Comparison of ENCODE assay signal across 9 mouse cellular contexts in genomic region chr16:31947901-31948316, GRCm38 (mm10). TPM values are rescaled to one million over a fixed set of nuclear protein-coding genes. Genes with fewer than 3 reads are reported as not detected.
DNase-seq lines count a peak whose midpoint lies in the region; ATAC-seq and TF ChIP-seq lines count a peak whose summit lies in the region.
"Had no signal": no experiment of that assay in that cellular context is flagged by ENCODE, and none has a peak within 500 bp of the region (broad histone marks: within the 10 kb centered on the region; RNA-seq: fewer than 3 reads in every experiment).

No protein-coding gene starts in this region.

- peak overlapping the region; percentile 66 for H3K4me2 ChIP-seq in heart, embryonic 15.5 days
- H3K4me2 ChIP-seq in embryonic facial prominence, embryonic 15.5 days (replicated peaks): peak overlapping the region; percentile 69
- peak overlapping the region; percentile 89 for H3K4me2 ChIP-seq in limb, embryonic 11.5 days (ENCODE audit: low read depth, severe bottlenecking)

- intact Hi-C loops in heart, postnatal 10 days (cut with DNase I): loop anchor here (2.0 to 5.0 kb wide), 2 partner anchors 55 to 299 kb away; partner anchors contain the start of genes Fbxo45, Senp5 and Wdr53

- no peaks in the 10 kb centered on the region for H3K9me3 ChIP-seq in heart, embryonic 15.5 days (replicated peaks)
- H3K9me3 ChIP-seq in ES-Bruce4 (replicated peaks; ENCODE audit: control insufficient read depth, insufficient read depth, low read length, poor library complexity, severe bottlenecking): no peaks in the 10 kb centered on the region
- H3K9me3 ChIP-seq in embryonic facial prominence, embryonic 15.5 days (replicated peaks): no peaks in the 10 kb centered on the region
- no peaks in the 10 kb centered on the region for H3K9me3 ChIP-seq in limb, embryonic 11.5 days (ENCODE audit: control insufficient read depth, low read length)

- TF ChIP-seq POLR2A in ES-Bruce4 (IDR thresholded peaks at IDR 0.05; ENCODE audit: insufficient read depth, low read length): no peak
- no peak for TF ChIP-seq POLR2A in small intestine, adult 2 months (IDR thresholded peaks at IDR 0.05; ENCODE audit: low read depth, low read length)

- peak overlapping the region; percentile 79 for H3K4me3 ChIP-seq in heart, embryonic 15.5 days
- peak overlapping the region; percentile 77 for H3K4me3 ChIP-seq in ES-Bruce4 (ENCODE audit: low read depth, low read length)
- H3K4me3 ChIP-seq in embryonic facial prominence, embryonic 15.5 days (replicated peaks): peak overlapping the region; percentile 97
- H3K4me3 ChIP-seq in limb, embryonic 11.5 days (ENCODE audit: low read depth, low read length): peak overlapping the region; percentile 96
- peak overlapping the region; percentile 78 for H3K4me3 ChIP-seq in small intestine, adult 2 months (ENCODE audit: low read depth, low read length)

- H3K27ac ChIP-seq in heart, embryonic 15.5 days: peak overlapping the region; percentile 96
- H3K27ac ChIP-seq in ES-Bruce4 (ENCODE audit: insufficient read depth, low read length): no peak overlapping the region
- H3K27ac ChIP-seq in embryonic facial prominence, embryonic 15.5 days (replicated peaks): peak overlapping the region; percentile 90
- H3K27ac ChIP-seq in limb, embryonic 11.5 days (replicated peaks; ENCODE audit: low read depth, low read length): peak overlapping the region; percentile 80
- H3K27ac ChIP-seq in small intestine, adult 2 months (ENCODE audit: insufficient read depth, low read depth, low read length): peak overlapping the region; percentile 78

- H3K36me3 ChIP-seq in heart, embryonic 15.5 days: no peaks in the 10 kb centered on the region
- peaks cover 6% of the 10 kb centered on the region for H3K36me3 ChIP-seq in ES-Bruce4 (ENCODE audit: control insufficient read depth, insufficient read depth, low read length, poor library complexity, severe bottlenecking)
- peaks cover 23% of the 10 kb centered on the region for H3K36me3 ChIP-seq in embryonic facial prominence, embryonic 15.5 days
- peaks cover 5% of the 10 kb centered on the region; the same call in 1 of the 2 replicates for H3K36me3 ChIP-seq in limb, embryonic 11.5 days (ENCODE audit: control insufficient read depth, insufficient read depth, low read length)
- peaks cover 1% of the 10 kb centered on the region; the same call in 1 of the 2 replicates for H3K36me3 ChIP-seq in small intestine, adult 2 months (ENCODE audit: control insufficient read depth, insufficient read depth, low read length)

- no peak for TF ChIP-seq EP300 in ES-Bruce4 (IDR thresholded peaks at IDR 0.05; ENCODE audit: insufficient read depth, low read depth, low read length)

- H3K4me1 ChIP-seq in heart, embryonic 15.5 days (replicated peaks): peaks cover 38% of the 10 kb centered on the region
- no peaks in the 10 kb centered on the region for H3K4me1 ChIP-seq in ES-Bruce4 (ENCODE audit: control insufficient read depth, insufficient read depth, low read length)
- H3K4me1 ChIP-seq in embryonic facial prominence, embryonic 15.5 days: peaks cover 37% of the 10 kb centered on the region
- H3K4me1 ChIP-seq in limb, embryonic 11.5 days (ENCODE audit: control insufficient read depth, insufficient read depth, low read length): peaks cover 3% of the 10 kb centered on the region; the same call in 1 of the 2 replicates
- H3K4me1 ChIP-seq in small intestine, adult 2 months (ENCODE audit: control insufficient read depth, insufficient read depth, insufficient read length, low read length): peaks cover 6% of the 10 kb centered on the region

- WGBS in heart, embryonic 15.5 days: under 1% methylated on average over 38 of the region's 38 CpGs
- 0% methylated on average over 38 of the region's 38 CpGs for WGBS in embryonic facial prominence, embryonic 15.5 days
- under 1% methylated on average over 38 of the region's 38 CpGs for WGBS in limb, embryonic 11.5 days
- under 1% methylated on average over 38 of the region's 38 CpGs for WGBS in small intestine, adult 2 months

- H3K9ac ChIP-seq in heart, embryonic 15.5 days: peak overlapping the region; percentile 91
- H3K9ac ChIP-seq in ES-Bruce4 (ENCODE audit: low read depth, poor library complexity, severe bottlenecking): peak overlapping the region; percentile 72
- H3K9ac ChIP-seq in embryonic facial prominence, embryonic 15.5 days: peak overlapping the region; percentile 94
- peak overlapping the region; percentile 89 for H3K9ac ChIP-seq in limb, embryonic 11.5 days (ENCODE audit: low read length)

- ATAC-seq in heart, embryonic 15.5 days (replicated peaks; ENCODE audit: insufficient number of reproducible peaks, insufficient read depth, low FRiP score, low read depth): no peak; the same call in 1 of the 2 replicates
- ATAC-seq in embryonic facial prominence, embryonic 15.5 days (ENCODE audit: insufficient number of reproducible peaks, low FRiP score, low TSS enrichment, low read depth): no peak; the same call in 1 of the 2 replicates
- ATAC-seq in limb, embryonic 11.5 days (ENCODE audit: insufficient number of reproducible peaks, low FRiP score, low TSS enrichment, low read depth): peak; percentile 49; the same call in 1 of the 2 replicates

- TF ChIP-seq CTCF in ES-Bruce4 (IDR thresholded peaks at IDR 0.05; ENCODE audit: low read depth, low read length): no peak
- TF ChIP-seq CTCF in small intestine, adult 2 months (IDR thresholded peaks at IDR 0.05; ENCODE audit: extremely low read depth, insufficient read length, insufficient replicate concordance, low read depth, low read length): no peak

- no peak for DNase-seq in heart, postnatal 10 days
- no peak for DNase-seq in limb, embryonic 11.5 days (ENCODE audit: low spot score)
- no peak for DNase-seq in adrenal gland, adult 8-10 months
- no peak for DNase-seq in gastrocnemius, adult 8-10 months (ENCODE audit: low spot score in 2 of 2)

- no peaks in the 10 kb centered on the region for H3K27me3 ChIP-seq in heart, embryonic 15.5 days
- no peaks in the 10 kb centered on the region for H3K27me3 ChIP-seq in ES-Bruce4 (ENCODE audit: control insufficient read depth, insufficient read depth, low read length, poor library complexity, severe bottlenecking)
- no peaks in the 10 kb centered on the region for H3K27me3 ChIP-seq in embryonic facial prominence, embryonic 15.5 days
- H3K27me3 ChIP-seq in limb, embryonic 11.5 days (ENCODE audit: control insufficient read depth, insufficient read depth, low read length): no peaks in the 10 kb centered on the region
- no peaks in the 10 kb centered on the region for H3K27me3 ChIP-seq in small intestine, adult 2 months (ENCODE audit: control insufficient read depth, insufficient read depth, low read length)

RNA-seq across cellular contexts. Expression of gene 0610012G03Rik, which starts 0.4 kb away (rescaled TPM):
- 104 and 106 TPM in 2 replicates for polyA plus RNA-seq in heart, embryonic 15.5 days (2015; fragmentation: Nextera tagmentation; extraction: Ambion mirVana)
- total RNA-seq in heart, postnatal 10 days (2021): 10 to 100 TPM; 73.1 to 74.1 TPM
- polyA plus RNA-seq in ES-Bruce4 (2011; ENCODE audit: insufficient read depth, insufficient read length, low read depth, missing spikeins): 15.6 and 17.7 TPM in 2 replicates
- 86.1 and 91.7 TPM in 2 replicates for polyA plus RNA-seq in embryonic facial prominence, embryonic 15.5 days (2015; fragmentation: Nextera tagmentation; extraction: Ambion mirVana)
- 81.6 and 88.9 TPM in 2 replicates for polyA plus RNA-seq in limb, embryonic 11.5 days (2014; fragmentation: Nextera tagmentation; extraction: Ambion mirVana)
- 117 and 179 TPM in 2 replicates for polyA plus RNA-seq in small intestine, adult 2 months (2012; rRNA removed)
- 10 to 100 TPM; 29.1 to 39.8 (median 35.2) TPM for total RNA-seq in adrenal gland, adult 8-10 months (2022)
- 10 to 100 TPM; 50.1 to 56.6 (median 51.4) TPM for total RNA-seq in gastrocnemius, adult 8-10 months (2022)

RNA-seq across cellular contexts. Expression of gene Ncbp2, which starts 0.4 kb away (rescaled TPM):
- polyA plus RNA-seq in heart, embryonic 15.5 days (2015; fragmentation: Nextera tagmentation; extraction: Ambion mirVana): 65.8 and 66.4 TPM in 2 replicates
- total RNA-seq in heart, postnatal 10 days (2021): 10 to 100 TPM; 22.4 to 29.3 TPM
- 84.8 and 90.2 TPM in 2 replicates for polyA plus RNA-seq in ES-Bruce4 (2011; ENCODE audit: insufficient read depth, insufficient read length, low read depth, missing spikeins)
- 112 and 116 TPM in 2 replicates for polyA plus RNA-seq in embryonic facial prominence, embryonic 15.5 days (2015; fragmentation: Nextera tagmentation; extraction: Ambion mirVana)
- 160 and 161 TPM in 2 replicates for polyA plus RNA-seq in limb, embryonic 11.5 days (2014; fragmentation: Nextera tagmentation; extraction: Ambion mirVana)
- polyA plus RNA-seq in small intestine, adult 2 months (2012; rRNA removed): 0.36 and 0.99 TPM in 2 replicates
- 10 to 100 TPM; 54.1 to 65.4 (median 62.4) TPM for total RNA-seq in adrenal gland, adult 8-10 months (2022)
- total RNA-seq in gastrocnemius, adult 8-10 months (2022): 10 to 100 TPM in 3 of 4 experiments, 1 to 10 TPM in 1; 9.6 to 13.5 (median 10.3) TPM

RNA-seq across cellular contexts. Expression of gene Pigz, which starts 14.3 kb away (rescaled TPM):
- 0.68 and 0.73 TPM in 2 replicates for polyA plus RNA-seq in heart, embryonic 15.5 days (2015; fragmentation: Nextera tagmentation; extraction: Ambion mirVana)
- total RNA-seq in heart, postnatal 10 days (2021): 1 to 10 TPM; 1.7 to 2.0 TPM
- not detected in 2 replicates for polyA plus RNA-seq in ES-Bruce4 (2011; ENCODE audit: insufficient read depth, insufficient read length, low read depth, missing spikeins)
- polyA plus RNA-seq in embryonic facial prominence, embryonic 15.5 days (2015; fragmentation: Nextera tagmentation; extraction: Ambion mirVana): 0.70 and 1.4 TPM in 2 replicates
- 0.25 and 0.67 TPM in 2 replicates for polyA plus RNA-seq in limb, embryonic 11.5 days (2014; fragmentation: Nextera tagmentation; extraction: Ambion mirVana)
- 1.6 and 2.7 TPM in 2 replicates for polyA plus RNA-seq in small intestine, adult 2 months (2012; rRNA removed)
- total RNA-seq in adrenal gland, adult 8-10 months (2022): 1 to 10 TPM in 2 of 4 experiments, under 1 TPM in 2; 0.66 to 2.1 (median 1.2) TPM
- 1 to 10 TPM in 1 of 4 experiments, under 1 TPM in 3; 0.10 to 1.2 (median 0.16) TPM for total RNA-seq in gastrocnemius, adult 8-10 months (2022)
- total RNA-seq: neutrophil, adult 5-6 weeks had no signal

RNA-seq across cellular contexts. Expression of gene Senp5, which starts 55.2 kb away (rescaled TPM):
- 9.9 and 10.9 TPM in 2 replicates for polyA plus RNA-seq in heart, embryonic 15.5 days (2015; fragmentation: Nextera tagmentation; extraction: Ambion mirVana)
- total RNA-seq in heart, postnatal 10 days (2021): 10 to 100 TPM; 18.1 to 18.4 TPM
- polyA plus RNA-seq in ES-Bruce4 (2011; ENCODE audit: insufficient read depth, insufficient read length, low read depth, missing spikeins): 23.5 and 25.6 TPM in 2 replicates
- polyA plus RNA-seq in embryonic facial prominence, embryonic 15.5 days (2015; fragmentation: Nextera tagmentation; extraction: Ambion mirVana): 12.4 and 13.0 TPM in 2 replicates
- polyA plus RNA-seq in limb, embryonic 11.5 days (2014; fragmentation: Nextera tagmentation; extraction: Ambion mirVana): 10.9 and 13.4 TPM in 2 replicates
- 1.1 and 2.0 TPM in 2 replicates for polyA plus RNA-seq in small intestine, adult 2 months (2012; rRNA removed)
- 10 to 100 TPM; 23.8 to 28.2 (median 25.8) TPM for total RNA-seq in adrenal gland, adult 8-10 months (2022)
- 10 to 100 TPM; 10.2 to 14.7 (median 11.8) TPM for total RNA-seq in gastrocnemius, adult 8-10 months (2022)

Comparison
In these comparisons a context has a peak if more than half of its experiments do, and no peak if none do; other contexts are left out.
1. RNA of gene Ncbp2, which starts 0.4 kb away (polyA plus RNA-seq): 160 to 161 TPM in limb, embryonic 11.5 days, 112 to 116 TPM in embryonic facial prominence, embryonic 15.5 days, 84.8 to 90.2 TPM in ES-Bruce4 and 65.8 to 66.4 TPM in heart, embryonic 15.5 days; 0.36 to 0.99 TPM in small intestine, adult 2 months; every median in the first group is over 10 times any median in the second.
2. Peak in every context shown above with its lines, with median percentiles within 50 percentile points of each other: H3K4me2 ChIP-seq, H3K4me3 ChIP-seq and H3K9ac ChIP-seq.